In genomic region chr2:28192821-28193689, GRCm38 (mm10) we compare ENCODE assay signal across 8 mouse cellular contexts. TPM values are rescaled to one million over a fixed set of nuclear protein-coding genes. Genes with fewer than 3 reads are reported as not detected.
DNase-seq lines count a peak whose midpoint lies in the region; ATAC-seq lines count a peak whose summit lies in the region.

TSS of gene Olfm1 (plus strand) at chr2:28192992.

- WGBS in hindbrain, embryonic 14.5 days = 1% methylated on average over 58 of the region's 76 CpGs

- H3K27ac ChIP-seq in hindbrain, embryonic 14.5 days = peak within 1 kb of the TSS; percentile 93

- H3K27me3 ChIP-seq in hindbrain, embryonic 14.5 days (ENCODE audit: control insufficient read depth, insufficient read depth, low read length) = no peaks in the 10 kb centered on the region

- DNase-seq in adrenal gland, adult 2 months = peak; percentile 71
- DNase-seq in gastrocnemius, postnatal 10 days = peak; percentile 80
- DNase-seq in hindbrain, embryonic 14.5 days (ENCODE audit: low spot score) = peak; percentile 68
- DNase-seq in left cerebral cortex, adult 11 months (ENCODE audit: low spot score) = peak; percentile 73
- DNase-seq in lung, postnatal 10 days = peak; percentile 82
- DNase-seq in retina, embryonic 14.5 days (ENCODE audit: low spot score) = peak; percentile 67
- no peak for DNase-seq in thymus, postnatal 0 days (ENCODE audit: low spot score)

- H3K4me2 ChIP-seq in hindbrain, embryonic 14.5 days (replicated peaks) = peak within 1 kb of the TSS; percentile 79

- peaks cover 45% of the 10 kb centered on the region for H3K4me1 ChIP-seq in hindbrain, embryonic 14.5 days (replicated peaks; ENCODE audit: control insufficient read depth, insufficient read depth, low read length)

- peak; percentile 34; the same call in 1 of the 2 replicates for ATAC-seq in common myeloid progenitor, adult 5-6 weeks (replicated peaks; ENCODE audit: low read depth, poor library complexity, severe bottlenecking)
- peak; percentile 84 for ATAC-seq in hindbrain, embryonic 14.5 days (ENCODE audit: low FRiP score)

- no peaks in the 10 kb centered on the region for H3K9me3 ChIP-seq in hindbrain, embryonic 14.5 days (ENCODE audit: control insufficient read depth, low read length)

- H3K4me3 ChIP-seq in hindbrain, embryonic 14.5 days (replicated peaks; ENCODE audit: low read length) = peak within 1 kb of the TSS; percentile 79

- peak within 1 kb of the TSS; percentile 94 for H3K9ac ChIP-seq in hindbrain, embryonic 14.5 days

- H3K36me3 ChIP-seq in hindbrain, embryonic 14.5 days (replicated peaks; ENCODE audit: control insufficient read depth, insufficient read depth) = no peaks in the 10 kb centered on the region

RNA-seq across cellular contexts. Expression of gene Olfm1, which starts in this region (rescaled TPM):
- total RNA-seq in adrenal gland, adult 2 months (2021) = 10 to 100 TPM; 34.9 to 40.4 TPM
- polyA plus RNA-seq in adrenal gland, adult 2 months (2012; rRNA removed) = 73.8 and 87.2 TPM in 2 replicates
- 1.2 TPM in 2 replicates for total RNA-seq in common myeloid progenitor, adult 5-6 weeks (2017)
- 10 to 100 TPM; 20.6 to 21.8 TPM for total RNA-seq in gastrocnemius, postnatal 10 days (2021)
- 377 and 395 TPM in 2 replicates for polyA plus RNA-seq in hindbrain, embryonic 14.5 days (2014; fragmentation: Nextera tagmentation; extraction: Ambion mirVana)
- 2.5 and 2.7 TPM in 2 replicates for polyA plus RNA-seq in thymus, postnatal 0 days (2015; fragmentation: Nextera tagmentation; extraction: Ambion mirVana)

Comparison
In these comparisons a context has a peak if more than half of its experiments do, and no peak if none do; other contexts are left out.
1. RNA of gene Olfm1 (polyA plus RNA-seq): 377 to 395 TPM in hindbrain, embryonic 14.5 days and 73.8 to 87.2 TPM in adrenal gland, adult 2 months; 2.5 to 2.7 TPM in thymus, postnatal 0 days; every median in the first group is over 10 times any median in the second.